Mouse (Mus musculus) neural tube, embryonic 11.5 days (tissue): ENCODE results near the gene Abhd14a. TPM values are rescaled to one million over a fixed set of nuclear protein-coding genes. Genes with fewer than 3 reads are reported as not detected.

Source experiments
- ATAC-seq: fragments of 200-750 bp; cut with Nextera tagmentation; 2 replicates; pipeline ENCODE4 v1.8.0; 2017; ENCODE audit warnings: moderate number of reproducible peaks, mild to moderate bottlenecking, moderate TSS enrichment, moderate library complexity; ENCODE audit not compliant: insufficient read depth, low FRiP score, low TSS enrichment
- DNase-seq: peaks from one replicate; pipeline ENCODE4 v3.0.0-alpha.2; 2015; ENCODE audit warnings: low spot score
- H3K27ac ChIP-seq: fragments of 300-500 bp; sonication (generic); 2 replicates; pipeline ENCODE4 v1.5.1; 2014; ENCODE audit warnings: low read depth, mild to moderate bottlenecking, low read length
- H3K27me3 ChIP-seq: fragments of 300-500 bp; sonication (generic); 2 replicates; pipeline ENCODE4 v1.6.1; 2014; ENCODE audit warnings: mild to moderate bottlenecking, low read length, mixed read lengths; ENCODE audit not compliant: control insufficient read depth, insufficient read depth
- H3K36me3 ChIP-seq: fragments of 300-500 bp; sonication (generic); 2 replicates; pipeline ENCODE4 v1.6.1; 2014; ENCODE audit warnings: mild to moderate bottlenecking, low read length, moderate library complexity, mixed read lengths; ENCODE audit not compliant: control insufficient read depth, insufficient read depth
- H3K4me1 ChIP-seq: fragments of 300-500 bp; sonication (generic); 2 replicates; pipeline ENCODE4 v1.6.1; 2014; ENCODE audit warnings: low read length, mixed read lengths; ENCODE audit not compliant: control insufficient read depth, insufficient read depth
- H3K4me2 ChIP-seq: fragments of 300-500 bp; sonication (generic); 2 replicates; pipeline ENCODE4 v1.6.1; 2014; ENCODE audit warnings: low read depth, mild to moderate bottlenecking, moderate library complexity
- H3K4me3 ChIP-seq: fragments of 300-500 bp; sonication (generic); 2 replicates; pipeline ENCODE4 v1.5.1; 2014; ENCODE audit warnings: low read depth, low read length
- H3K9ac ChIP-seq: fragments of 300-500 bp; sonication (generic); 2 replicates; pipeline ENCODE4 v1.6.1; 2014; ENCODE audit warnings: mild to moderate bottlenecking, low read length
- H3K9me3 ChIP-seq: fragments of 300-500 bp; sonication (generic); 2 replicates; pipeline ENCODE4 v1.6.1; 2016; ENCODE audit warnings: low read length; ENCODE audit not compliant: control insufficient read depth
- WGBS: fragments of 180-500 bp; shearing (Covaris S2); extraction: QIAGEN DNeasy Blood & Tissue Kit; methylation state at CpG from one replicate; pipeline ENCODE4 v1.1.7; 2014; 5-methylcytosine and 5-hydroxymethylcytosine counted together
- polyA plus RNA-seq: library from polyadenylated mRNA; unstranded; fragments of >200 nt; fragmentation: Nextera tagmentation; extraction: Ambion mirVana; gene quantifications from 2 replicates; pipeline ENCODE4 v1.2.1, GENCODE M21; 2014

Abhd14a gene
- polyA plus RNA-seq, 1 experiment from 2014 or later = 38.6 TPM

GRCm38 (mm10) chr9:106420608-106421007 is 26.9 kb downstream of the Abhd14a start:
- Histone ChIP-seq H3K4me2 (peak overlapping the region; percentile 22), H3K9me3 (no peaks in the 10 kb centered on the region), H3K27me3 (no peaks in the 10 kb centered on the region), H3K4me3 (no peak overlapping the region), H3K36me3 (no peaks in the 10 kb centered on the region), H3K27ac (0 out of 2 replicates have a peak overlapping the region, but pooled peaks have one; percentile 1), H3K4me1 (peaks cover 19% of the 10 kb centered on the region), H3K9ac (no peak overlapping the region)
- peak; percentile 42; the same call in 1 of the 2 replicates for ATAC-seq
- DNase-seq = peak; percentile 63
- WGBS = 0% methylated on average over 2 of the region's 2 CpGs

GRCm38 (mm10) chr9:106417841-106418625 is 29.4 kb downstream of the Abhd14a start:
- Histone ChIP-seq H3K27me3 (no peaks in the 10 kb centered on the region), H3K4me3 (peak overlapping the region; percentile 16), H3K36me3 (no peaks in the 10 kb centered on the region), H3K27ac (no peak overlapping the region), H3K9ac (peak overlapping the region; percentile 32), H3K4me2 (peak overlapping the region; percentile 58), H3K4me1 (peaks cover 19% of the 10 kb centered on the region), H3K9me3 (no peaks in the 10 kb centered on the region)
- ATAC-seq = no peak
- 19% methylated on average over 29 of the region's 29 CpGs for WGBS
- peak; percentile 64 for DNase-seq

GRCm38 (mm10) chr9:106416826-106417225 is 30.7 kb downstream of the Abhd14a start:
- no peak for DNase-seq
- Histone ChIP-seq H3K36me3 (no peaks in the 10 kb centered on the region), H3K27ac (no peak overlapping the region), H3K4me1 (peaks cover 19% of the 10 kb centered on the region), H3K9me3 (no peaks in the 10 kb centered on the region), H3K9ac (no peak overlapping the region), H3K4me3 (no peak overlapping the region), H3K4me2 (no peak overlapping the region), H3K27me3 (no peaks in the 10 kb centered on the region)
- WGBS = 87% methylated on average over 6 of the region's 6 CpGs
- no peak for ATAC-seq

GRCm38 (mm10) chr9:106413606-106414005 is 33.9 kb downstream of the Abhd14a start:
- peaks cover 7% of the 10 kb centered on the region for H3K4me1 ChIP-seq
- no peak overlapping the region for H3K9ac ChIP-seq
- H3K36me3 ChIP-seq = no peaks in the 10 kb centered on the region
- DNase-seq (no peak), ATAC-seq (no peak)
- H3K27me3 ChIP-seq = no peaks in the 10 kb centered on the region
- H3K4me2 ChIP-seq = no peak overlapping the region
- no peak overlapping the region for H3K27ac ChIP-seq
- 80% methylated on average over 5 of the region's 5 CpGs for WGBS
- no peaks in the 10 kb centered on the region for H3K9me3 ChIP-seq
- H3K4me3 ChIP-seq = no peak overlapping the region

GRCm38 (mm10) chr9:106412210-106412609 is 35.3 kb downstream of the Abhd14a start:
- WGBS = 86% methylated on average over 3 of the region's 3 CpGs
- Histone ChIP-seq H3K4me1 (no peaks in the 10 kb centered on the region), H3K36me3 (no peaks in the 10 kb centered on the region), H3K9me3 (no peaks in the 10 kb centered on the region), H3K4me3 (no peak overlapping the region), H3K9ac (no peak overlapping the region), H3K27ac (no peak overlapping the region), H3K4me2 (no peak overlapping the region), H3K27me3 (no peaks in the 10 kb centered on the region)
- DNase-seq = no peak
- ATAC-seq = no peak

- Histone ChIP-seq H3K9ac (no peak overlapping the region), H3K4me3 (no peak overlapping the region), H3K9me3 (no peaks in the 10 kb centered on the region), H3K27me3 (no peaks in the 10 kb centered on the region), H3K4me1 (no peaks in the 10 kb centered on the region), H3K4me2 (no peak overlapping the region), H3K36me3 (no peaks in the 10 kb centered on the region), H3K27ac (no peak overlapping the region; the same call in 1 of the 2 replicates)
- DNase-seq = no peak
- 82% methylated on average over 6 of the region's 6 CpGs for whole genome bisulfite sequencing
- ATAC-seq = no peak
Measured at GRCm38 (mm10) chr9:106411729-106412128, 35.7 kb downstream of the Abhd14a start.

GRCm38 (mm10) chr9:106411091-106411594 is 36.3 kb downstream of the Abhd14a start:
- 81% methylated on average over 9 of the region's 9 CpGs for WGBS
- Histone ChIP-seq H3K9ac (no peak overlapping the region), H3K4me1 (no peaks in the 10 kb centered on the region)

GRCm38 (mm10) chr9:106410086-106410650 is 37.3 kb downstream of the Abhd14a start:
- H3K27ac ChIP-seq = no peak overlapping the region
- no peaks in the 10 kb centered on the region for H3K36me3 ChIP-seq
- no peak overlapping the region for H3K9ac ChIP-seq
- H3K4me1 ChIP-seq = no peaks in the 10 kb centered on the region
- H3K4me3 ChIP-seq = no peak overlapping the region
- H3K27me3 ChIP-seq = no peaks in the 10 kb centered on the region
- ATAC-seq = no peak
- H3K9me3 ChIP-seq = no peaks in the 10 kb centered on the region
- no peak overlapping the region for H3K4me2 ChIP-seq
- WGBS = 52% methylated on average over 2 of the region's 2 CpGs
- no peak for DNase-seq

More at GRCm38 (mm10) chr9:106411091-106411594, 36.3 kb downstream of the Abhd14a start:
- no peak for DNase-seq
- no peak for ATAC-seq
- no peaks in the 10 kb centered on the region for H3K27me3 ChIP-seq
- H3K4me2 ChIP-seq = no peak overlapping the region
- no peaks in the 10 kb centered on the region for H3K36me3 ChIP-seq
- no peak overlapping the region for H3K4me3 ChIP-seq
- no peak overlapping the region; the same call in 1 of the 2 replicates for H3K27ac ChIP-seq
- no peaks in the 10 kb centered on the region for H3K9me3 ChIP-seq
